Mouse (Mus musculus): ENCODE data around the gene Gipc3. TPM values are rescaled to one million over a fixed set of nuclear protein-coding genes. Genes with fewer than 3 reads are reported as not detected.
A peak's percentile ranks its signal among the peaks of the same experiment; 100 is the strongest.

Gipc3 gene
- polyA plus RNA-seq, 1 experiment from 2014 or later = not detected

DNA sequence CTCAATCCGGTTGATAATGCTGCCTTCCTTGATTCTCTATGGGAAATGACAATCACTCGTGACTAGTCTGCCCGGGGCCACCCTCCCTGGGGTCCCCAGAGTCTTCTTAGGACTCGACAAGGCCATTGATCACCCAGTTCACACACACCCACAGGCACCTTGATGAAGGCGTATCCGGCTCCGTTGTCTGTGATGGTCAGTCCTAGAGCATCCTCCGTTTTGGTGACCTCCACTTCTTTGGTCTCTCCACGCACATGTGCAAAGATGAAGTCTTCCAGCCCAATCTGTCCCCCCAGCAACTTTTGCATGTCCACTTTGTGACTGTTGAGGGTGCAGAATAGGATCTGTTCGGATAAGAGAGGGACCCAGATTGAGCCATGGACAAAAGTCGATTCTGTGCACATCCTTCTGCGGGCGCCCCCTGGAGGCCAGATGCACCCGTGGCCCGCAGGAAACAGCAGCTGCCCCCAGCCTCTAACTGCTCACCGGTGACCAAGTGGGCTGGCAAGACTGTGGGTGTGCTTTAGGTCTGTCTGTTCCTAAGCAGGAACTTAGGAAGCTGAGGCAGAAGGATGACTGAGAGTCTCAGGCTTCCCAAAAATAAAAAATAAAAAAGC lies 1.6 kb downstream of the Gipc3 start:
- Histone ChIP-seq H3K4me3 (replicated peaks) (no peak overlapping the region), H3K9ac (replicated peaks) (no peak overlapping the region), H3K9me3 (replicated peaks) (no peaks in the 10 kb centered on the region), H3K4me2 (no peak overlapping the region), H3K27me3 (replicated peaks) (peaks cover 73% of the 10 kb centered on the region), H3K36me3 (no peaks in the 10 kb centered on the region), H3K4me1 (peaks cover 11% of the 10 kb centered on the region), H3K27ac (replicated peaks) (no peak overlapping the region)
- no peak for ATAC-seq (ENCODE audit: low FRiP score)
- WGBS = 35% methylated on average over 16 of the region's 16 CpGs

DNA sequence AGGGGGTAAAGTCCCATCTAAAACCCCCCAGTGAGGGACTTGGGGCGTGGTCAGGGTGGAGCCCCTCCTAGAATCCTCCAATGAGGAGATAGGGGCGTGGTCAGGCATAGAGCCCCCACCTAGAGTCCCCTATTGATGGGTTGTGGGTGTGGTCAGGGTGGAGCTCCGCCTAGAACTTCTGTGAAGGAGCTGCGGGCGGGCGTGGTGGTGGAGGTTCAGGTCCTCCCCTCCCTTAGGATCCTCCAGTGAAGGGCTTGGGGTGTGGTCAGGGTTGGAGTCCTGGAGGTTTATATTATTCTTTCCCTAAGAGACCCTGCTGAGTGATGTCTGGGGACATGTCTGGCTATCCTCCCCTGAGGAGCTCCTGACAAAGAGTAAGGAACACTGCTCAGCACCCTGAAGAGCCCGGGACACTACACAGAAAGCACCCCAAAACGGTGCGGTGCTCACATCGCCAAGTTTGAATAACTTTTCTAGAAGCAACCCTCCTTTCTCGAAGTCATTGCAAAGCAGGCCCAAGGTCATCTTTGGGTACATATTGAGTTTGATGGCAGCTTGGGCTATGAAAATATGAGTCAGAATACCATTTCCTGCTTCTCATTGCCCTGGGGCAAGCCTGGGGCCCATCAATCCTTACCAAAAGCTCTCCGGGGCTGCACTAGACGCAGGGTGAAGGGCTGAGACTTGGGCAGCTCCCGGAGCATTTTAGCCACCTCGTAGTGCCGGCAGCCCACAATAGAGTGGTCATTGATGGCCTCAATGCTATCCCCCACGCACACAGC lies 2.3 kb downstream of the Gipc3 start:
- Histone ChIP-seq H3K9ac (replicated peaks) (no peak overlapping the region), H3K27me3 (replicated peaks) (peaks cover 72% of the 10 kb centered on the region)
- no peak for ATAC-seq (ENCODE audit: low FRiP score)

DNA sequence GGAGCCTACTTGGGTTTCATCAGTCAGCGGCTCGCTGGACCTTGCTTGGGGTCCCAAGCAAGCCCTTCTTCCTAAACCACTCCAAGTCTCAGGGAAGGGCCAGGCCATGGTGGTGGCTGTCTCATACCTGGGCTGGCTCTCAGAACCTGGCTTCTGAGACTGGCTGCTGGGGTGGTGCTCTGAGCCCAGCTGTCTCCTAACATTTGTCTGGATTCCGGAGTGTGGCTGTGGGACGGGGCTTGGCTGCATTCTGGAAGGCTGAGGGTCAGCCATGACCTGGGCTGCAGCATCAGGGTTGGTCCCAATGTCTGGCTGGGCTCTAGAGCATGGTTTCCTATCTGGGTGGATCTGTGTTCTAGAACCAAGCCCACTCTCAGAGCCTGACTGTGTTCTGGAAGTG lies 6.5 kb downstream of the Gipc3 start:
- H3K27me3 ChIP-seq (replicated peaks) = peaks cover 63% of the 10 kb centered on the region
- 93% methylated on average over 4 of the region's 4 CpGs for WGBS
- no peak overlapping the region for H3K9ac ChIP-seq (replicated peaks)

More for the DNA sequence above, 2.3 kb downstream of the Gipc3 start:
- WGBS = 37% methylated on average over 17 of the region's 17 CpGs
- Histone ChIP-seq H3K36me3 (no peaks in the 10 kb centered on the region), H3K4me1 (peaks cover 8% of the 10 kb centered on the region), H3K9me3 (replicated peaks) (no peaks in the 10 kb centered on the region), H3K4me3 (replicated peaks) (no peak overlapping the region), H3K4me2 (no peak overlapping the region), H3K27ac (replicated peaks) (no peak overlapping the region)

DNA sequence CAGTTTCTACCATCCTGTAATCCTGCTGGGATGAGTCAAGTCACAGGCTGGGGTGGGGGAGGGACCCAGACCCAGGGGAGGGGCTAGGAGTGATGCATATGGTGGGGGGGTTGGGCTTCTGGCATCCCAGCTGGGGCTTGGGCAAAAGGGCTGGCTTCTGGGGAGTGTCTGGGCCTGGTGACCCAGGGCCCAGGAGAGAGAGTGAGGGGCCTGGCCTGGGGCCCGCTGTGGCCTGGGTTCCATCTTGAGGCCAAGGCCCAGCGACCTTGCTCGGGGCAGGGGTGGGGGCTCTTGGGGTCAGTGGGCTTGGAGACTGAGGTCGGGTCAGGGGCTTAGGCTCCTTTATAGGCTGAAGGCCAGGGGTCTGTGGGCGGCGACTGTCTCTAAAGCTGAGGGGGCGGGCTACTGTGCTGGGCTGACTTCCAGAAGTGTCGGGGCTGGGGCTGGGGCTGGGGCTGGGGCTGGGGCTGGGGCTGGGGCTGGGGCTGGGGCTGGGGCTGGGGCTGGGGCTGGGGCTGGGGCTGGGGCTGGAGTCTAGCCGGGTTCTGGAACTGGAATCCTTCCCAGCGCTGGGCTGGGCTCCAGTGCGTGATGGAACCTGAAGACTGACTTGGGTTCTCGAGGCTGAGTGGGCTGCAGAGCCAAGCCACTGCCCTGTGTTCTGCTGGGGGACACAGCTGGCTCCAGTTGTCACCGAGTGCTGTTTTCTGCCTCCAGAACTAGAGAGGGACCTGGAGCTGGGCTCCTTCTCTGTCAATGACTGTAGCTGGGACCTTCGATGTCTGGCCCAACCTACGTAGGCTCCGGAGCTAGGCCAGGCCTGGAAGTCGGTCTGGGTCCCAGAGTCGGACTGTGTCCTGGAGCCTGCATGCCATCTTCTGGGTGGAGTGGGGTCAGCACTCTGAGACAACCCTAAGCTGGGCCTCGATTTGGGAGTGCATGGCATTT lies 7.4 kb downstream of the Gipc3 start:
- Histone ChIP-seq H3K9ac (replicated peaks) (no peak overlapping the region), H3K4me1 (peaks cover 8% of the 10 kb centered on the region; the same call in 1 of the 2 replicates), H3K4me3 (replicated peaks) (no peak overlapping the region), H3K27me3 (replicated peaks) (peaks cover 56% of the 10 kb centered on the region), H3K27ac (replicated peaks) (0 out of 2 replicates have a peak overlapping the region, but pooled peaks have one; percentile 9), H3K9me3 (replicated peaks) (no peaks in the 10 kb centered on the region), H3K36me3 (no peaks in the 10 kb centered on the region), H3K4me2 (no peak overlapping the region)
- 40% methylated on average over 18 of the region's 19 CpGs for WGBS
- no peak for ATAC-seq (ENCODE audit: low FRiP score)

More for the DNA sequence above, 6.5 kb downstream of the Gipc3 start:
- Histone ChIP-seq H3K9me3 (replicated peaks) (no peaks in the 10 kb centered on the region), H3K4me3 (replicated peaks) (no peak overlapping the region), H3K4me1 (peaks cover 8% of the 10 kb centered on the region; the same call in 1 of the 2 replicates), H3K4me2 (no peak overlapping the region), H3K27ac (replicated peaks) (0 out of 2 replicates have a peak overlapping the region, but pooled peaks have one; percentile 9), H3K36me3 (no peaks in the 10 kb centered on the region)
- no peak for ATAC-seq (ENCODE audit: low FRiP score)

DNA sequence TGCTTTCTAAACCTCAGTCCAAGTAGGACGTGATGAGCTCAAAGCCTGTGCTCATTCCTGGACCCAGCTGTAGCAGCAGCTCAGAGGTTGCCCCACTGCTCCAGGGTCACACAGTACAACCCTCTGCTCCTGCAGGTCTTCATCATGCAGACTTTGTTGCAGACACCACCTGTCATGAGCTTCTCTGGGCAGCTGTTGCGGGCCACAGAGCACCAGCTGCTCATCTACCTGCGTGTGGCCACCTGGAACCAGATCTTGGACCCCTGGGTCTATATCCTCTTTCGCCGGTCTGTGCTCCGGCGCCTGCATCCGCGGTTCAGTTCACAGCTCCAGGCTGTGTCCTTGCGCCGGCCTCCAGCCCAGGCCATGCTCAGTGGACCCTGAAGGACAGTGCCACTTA lies 8.7 kb downstream of the Gipc3 start:
- WGBS = 75% methylated on average over 11 of the region's 11 CpGs
- Histone ChIP-seq H3K4me2 (no peak overlapping the region), H3K27ac (replicated peaks) (no peak overlapping the region), H3K4me3 (replicated peaks) (no peak overlapping the region), H3K27me3 (replicated peaks) (peaks cover 51% of the 10 kb centered on the region), H3K36me3 (no peaks in the 10 kb centered on the region), H3K9me3 (replicated peaks) (no peaks in the 10 kb centered on the region), H3K4me1 (peaks cover 8% of the 10 kb centered on the region; the same call in 1 of the 2 replicates), H3K9ac (replicated peaks) (no peak overlapping the region)
- no peak for ATAC-seq (ENCODE audit: low FRiP score)

DNA sequence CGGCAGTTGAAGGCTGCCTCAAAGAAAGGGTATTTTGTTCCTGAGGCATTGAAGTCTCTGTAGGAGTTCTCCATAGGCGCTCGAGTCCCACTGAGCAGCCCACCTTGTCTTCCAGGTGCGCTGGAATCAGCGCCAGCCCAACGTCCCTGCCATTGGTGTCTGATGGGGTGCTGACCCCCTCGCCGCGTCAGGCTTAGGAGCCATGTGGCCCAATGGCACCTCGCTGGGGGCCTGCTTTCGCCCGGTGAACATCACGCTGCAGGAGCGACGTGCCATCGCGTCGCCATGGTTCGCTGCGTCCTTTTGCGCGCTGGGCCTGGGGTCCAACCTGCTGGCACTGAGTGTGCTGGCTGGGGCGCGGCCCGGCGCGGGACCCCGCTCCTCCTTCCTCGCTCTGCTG lies 10.8 kb downstream of the Gipc3 start:
- H3K27ac ChIP-seq (replicated peaks) = no peak overlapping the region
- H3K4me2 ChIP-seq = peak overlapping the region; percentile 7; the same call in 1 of the 2 replicates
- no peak overlapping the region for H3K4me3 ChIP-seq (replicated peaks)
- H3K36me3 ChIP-seq = peaks cover 4% of the 10 kb centered on the region
- H3K9ac ChIP-seq (replicated peaks) = no peak overlapping the region
- 22% methylated on average over 29 of the region's 29 CpGs for WGBS
- peaks cover 8% of the 10 kb centered on the region; the same call in 1 of the 2 replicates for H3K4me1 ChIP-seq
- H3K9me3 ChIP-seq (replicated peaks) = no peaks in the 10 kb centered on the region
- no peak for ATAC-seq (ENCODE audit: low FRiP score)
- H3K27me3 ChIP-seq (replicated peaks) = peaks cover 38% of the 10 kb centered on the region

DNA sequence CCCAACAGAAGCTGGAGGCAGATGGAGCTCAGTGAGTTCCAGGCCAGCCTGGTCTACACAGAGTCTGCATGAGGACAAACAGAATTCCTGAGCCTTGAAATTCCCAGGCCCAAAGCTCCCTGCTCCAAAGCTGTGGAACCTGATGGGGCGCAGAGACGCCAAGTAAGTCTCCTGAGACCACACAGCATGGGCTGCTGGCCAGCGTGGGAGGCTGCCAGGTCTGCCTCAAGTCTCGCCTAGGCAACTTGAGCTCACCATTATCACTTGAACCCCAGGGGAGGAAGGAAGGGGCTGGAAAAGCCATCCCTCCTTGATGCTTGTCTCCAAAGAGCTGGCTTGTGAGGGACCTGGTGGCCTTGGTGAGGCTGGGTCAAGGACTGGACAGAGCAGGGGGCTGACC lies 13.1 kb downstream of the Gipc3 start:
- Histone ChIP-seq H3K36me3 (peaks cover 26% of the 10 kb centered on the region), H3K4me2 (peak overlapping the region; percentile 15; the same call in 1 of the 2 replicates), H3K9ac (replicated peaks) (no peak overlapping the region), H3K9me3 (replicated peaks) (no peaks in the 10 kb centered on the region), H3K27me3 (replicated peaks) (peaks cover 34% of the 10 kb centered on the region), H3K4me3 (replicated peaks) (no peak overlapping the region), H3K27ac (replicated peaks) (no peak overlapping the region), H3K4me1 (peaks cover 8% of the 10 kb centered on the region; the same call in 1 of the 2 replicates)
- 63% methylated on average over 4 of the region's 4 CpGs for WGBS
- no peak for ATAC-seq (ENCODE audit: low FRiP score)

DNA sequence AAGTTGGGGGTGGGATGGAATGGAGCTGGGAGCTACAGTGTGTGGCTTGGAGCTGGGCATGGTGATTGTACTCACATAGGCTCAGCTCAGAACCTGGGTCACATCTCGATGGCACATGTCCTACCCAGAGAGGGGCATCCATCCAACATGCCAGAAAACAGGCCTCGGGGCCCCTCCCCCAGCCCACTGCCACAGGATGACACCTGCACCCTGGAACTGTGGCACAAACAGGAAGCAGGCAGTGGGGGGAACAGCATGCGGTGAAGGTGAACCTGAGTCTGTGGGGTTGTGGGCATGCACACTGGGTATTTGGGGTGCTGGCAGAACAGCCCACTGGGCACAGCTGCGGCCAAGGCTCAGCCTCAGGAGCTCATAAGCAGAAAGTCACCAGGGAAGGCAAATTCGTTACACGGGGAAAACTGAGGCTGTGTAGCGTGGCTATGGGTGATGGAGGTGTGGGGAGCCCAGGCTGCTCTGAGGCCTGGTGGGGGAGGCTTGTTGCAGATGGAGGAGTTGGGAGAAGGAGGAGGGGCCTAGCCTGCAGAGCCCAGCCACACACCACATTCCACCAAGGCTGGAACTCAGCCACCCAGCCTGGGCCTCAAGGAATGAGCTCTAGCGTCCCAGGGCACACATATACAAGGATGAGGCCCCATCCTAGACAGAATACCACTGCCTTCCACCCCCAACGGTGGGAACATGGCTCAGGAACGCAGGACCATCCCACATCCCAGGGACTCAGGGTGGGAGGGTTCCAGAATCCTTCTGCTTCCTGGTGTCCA lies 13.7 kb downstream of the Gipc3 start:
- Histone ChIP-seq H3K4me2 (peak overlapping the region; percentile 15; the same call in 1 of the 2 replicates), H3K9ac (replicated peaks) (no peak overlapping the region), H3K9me3 (replicated peaks) (no peaks in the 10 kb centered on the region), H3K4me3 (replicated peaks) (no peak overlapping the region; the same call in 1 of the 2 replicates), H3K4me1 (peaks cover 8% of the 10 kb centered on the region; the same call in 1 of the 2 replicates), H3K27me3 (replicated peaks) (peaks cover 28% of the 10 kb centered on the region), H3K27ac (replicated peaks) (no peak overlapping the region), H3K36me3 (peaks cover 33% of the 10 kb centered on the region)
- 73% methylated on average over 10 of the region's 10 CpGs for WGBS
- ATAC-seq (ENCODE audit: low FRiP score) = no peak

DNA sequence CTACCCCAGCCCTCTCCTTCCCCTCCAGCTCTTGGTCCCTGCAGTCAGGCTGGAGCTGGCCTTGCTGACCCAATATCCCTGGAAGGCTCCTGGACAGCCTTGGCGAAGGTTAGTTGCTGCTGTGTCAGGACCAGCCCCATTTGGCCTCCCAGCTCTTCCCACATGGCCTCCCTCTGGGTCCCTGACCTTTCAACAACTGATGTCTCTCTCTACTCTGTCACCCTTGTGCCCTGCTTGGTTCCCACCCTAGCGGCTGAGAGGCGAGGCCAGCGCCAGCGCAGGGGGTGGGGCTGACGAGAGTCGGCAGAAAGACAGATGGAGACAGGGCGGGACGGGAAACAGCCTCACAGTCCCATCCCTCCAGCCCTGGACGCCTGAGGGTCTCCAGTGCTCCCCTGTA lies 14.7 kb downstream of the Gipc3 start, which contains the start of gene Tbxa2r:
Gene Tbxa2r, plus strand, starts transcription at position 346 of the 400 bp plus-strand sequence.
- H3K36me3 ChIP-seq = peaks cover 43% of the 10 kb centered on the region
- 14% methylated on average over 10 of the region's 10 CpGs for WGBS
- ATAC-seq (ENCODE audit: low FRiP score) = no peak
- H3K9ac ChIP-seq (replicated peaks) = no peak within 1 kb of the TSS
- peaks cover 23% of the 10 kb centered on the region for H3K27me3 ChIP-seq (replicated peaks)
- H3K9me3 ChIP-seq (replicated peaks) = no peaks in the 10 kb centered on the region
- 0 out of 2 replicates have a peak within 1 kb of the TSS, but pooled peaks have one; percentile 0 for H3K27ac ChIP-seq (replicated peaks)
- peak within 1 kb of the TSS; percentile 15; the same call in 1 of the 2 replicates for H3K4me2 ChIP-seq
- peaks cover 8% of the 10 kb centered on the region; the same call in 1 of the 2 replicates for H3K4me1 ChIP-seq
- H3K4me3 ChIP-seq (replicated peaks) = no peak within 1 kb of the TSS; the same call in 1 of the 2 replicates

DNA sequence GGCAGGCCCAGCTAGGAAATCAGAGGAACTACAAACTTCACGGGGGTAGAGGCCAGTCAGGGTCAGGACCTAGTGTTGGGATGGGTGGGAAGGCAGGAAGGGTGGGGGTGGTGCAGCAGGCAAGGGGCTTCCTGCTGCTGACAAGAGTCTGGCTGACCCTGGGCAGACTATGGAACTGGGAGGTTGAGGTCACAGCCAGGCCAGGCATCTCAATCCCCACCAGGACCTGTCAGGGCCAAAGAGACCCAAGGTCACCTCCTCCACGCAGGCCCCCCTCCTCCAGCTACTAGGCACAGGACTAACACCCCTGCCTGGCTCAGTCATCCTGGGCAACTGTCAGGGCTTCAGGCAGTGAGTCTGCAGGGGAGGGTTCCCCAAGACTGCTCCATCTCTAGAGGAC lies 15.1 kb downstream of the Gipc3 start:
- peak overlapping the region; percentile 15; the same call in 1 of the 2 replicates for H3K4me2 ChIP-seq
- 57% methylated on average over 2 of the region's 2 CpGs for WGBS
- H3K4me1 ChIP-seq = peaks cover 8% of the 10 kb centered on the region; the same call in 1 of the 2 replicates
- ATAC-seq (ENCODE audit: low FRiP score) = no peak
- H3K36me3 ChIP-seq = peaks cover 47% of the 10 kb centered on the region
- H3K4me3 ChIP-seq (replicated peaks) = no peak overlapping the region
- H3K27ac ChIP-seq (replicated peaks) = 0 out of 2 replicates have a peak overlapping the region, but pooled peaks have one; percentile 0
- H3K9me3 ChIP-seq (replicated peaks) = no peaks in the 10 kb centered on the region
- H3K9ac ChIP-seq (replicated peaks) = no peak overlapping the region
- H3K27me3 ChIP-seq (replicated peaks) = peaks cover 20% of the 10 kb centered on the region
